Mouse (Mus musculus): ENCODE results near the gene Maml2.

GRCm38 (mm10) chr9:13597736-13598135 lies 300.0 kb downstream of the Maml2 start:
- TF ChIP-seq CTCF (IDR thresholded peaks at IDR 0.05; ENCODE audit: extremely low read depth, insufficient read depth, low read length), result no peak
- TF ChIP-seq POLR2A (IDR thresholded peaks at IDR 0.05; ENCODE audit: extremely low read depth, insufficient read depth, low read length), result no peak

Measured in cortical plate, adult 2 months (tissue).